Mouse (Mus musculus) fibroblast of lung, adult 2 months (primary cell): ENCODE results near the gene Efcab12.

Experiments used
- DNase-seq: peaks from one replicate; pipeline ENCODE4 v3.0.0-alpha.2; 2011; ENCODE audit warnings: low read depth

The Efcab12 gene

GRCm38 (mm10) chr6:115791842-115792686 is 46.1 kb downstream of the Efcab12 start:
- DNase-seq: no peak

DNA sequence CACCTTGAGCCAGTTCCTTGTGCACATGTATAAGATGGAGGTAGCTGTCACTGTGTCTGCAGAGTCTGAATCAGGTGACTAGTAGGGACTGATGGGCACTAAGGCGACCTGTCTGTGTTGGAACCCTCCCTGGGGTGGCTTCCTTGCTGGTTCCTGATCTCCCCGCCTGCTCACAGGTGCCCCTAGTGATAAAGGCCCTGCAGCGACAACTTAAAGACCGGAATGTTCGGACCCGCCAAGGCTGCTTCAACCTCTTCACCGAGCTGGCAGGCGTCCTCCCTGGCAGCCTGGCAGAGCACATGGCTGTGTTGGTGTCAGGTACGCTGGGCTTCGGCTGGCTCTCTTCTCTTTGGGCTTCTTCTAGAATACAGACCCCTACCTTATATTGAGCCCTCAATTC is 47.2 kb downstream of the Efcab12 start:
- DNase-seq: no peak

DNA sequence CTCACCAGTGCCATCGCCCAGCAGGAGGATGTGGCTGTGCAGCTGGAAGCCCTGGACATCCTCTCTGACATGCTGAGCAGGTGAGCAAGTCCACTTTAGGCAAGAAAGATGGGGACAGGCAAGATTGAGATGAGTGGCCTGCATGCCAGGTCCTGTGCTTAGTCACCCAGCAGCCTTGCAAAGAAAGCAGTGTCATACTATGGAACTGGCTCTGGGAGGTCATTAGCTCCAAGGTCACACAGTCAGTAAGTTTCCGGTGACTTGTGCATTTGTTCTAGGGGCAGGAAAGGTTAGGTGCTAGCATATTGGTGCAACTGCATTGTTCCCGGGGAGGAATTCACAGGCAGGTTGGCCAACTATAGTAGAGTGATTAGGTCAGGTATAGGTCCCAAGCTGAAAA is 55.4 kb downstream of the Efcab12 start:
- DNase-seq: no peak

- no peak for DNase-seq
Observed at GRCm38 (mm10) chr6:115776363-115776762, 61.8 kb downstream of the Efcab12 start.

GRCm38 (mm10) chr6:115775838-115776237 is 62.4 kb downstream of the Efcab12 start:
- no peak for DNase-seq

- DNase-seq: no peak
Observed at GRCm38 (mm10) chr6:115774501-115774921, 63.7 kb downstream of the Efcab12 start, which contains the start of gene Cand2. Gene Cand2, plus strand, starts transcription at chr6:115774538.

- no peak for DNase-seq
Observed at GRCm38 (mm10) chr6:115773966-115774413, 64.2 kb downstream of the Efcab12 start.

GRCm38 (mm10) chr6:115772604-115773003 is 65.6 kb downstream of the Efcab12 start:
- DNase-seq: no peak

GRCm38 (mm10) chr6:115772201-115772600 is 66.0 kb downstream of the Efcab12 start:
- DNase-seq: no peak

DNA sequence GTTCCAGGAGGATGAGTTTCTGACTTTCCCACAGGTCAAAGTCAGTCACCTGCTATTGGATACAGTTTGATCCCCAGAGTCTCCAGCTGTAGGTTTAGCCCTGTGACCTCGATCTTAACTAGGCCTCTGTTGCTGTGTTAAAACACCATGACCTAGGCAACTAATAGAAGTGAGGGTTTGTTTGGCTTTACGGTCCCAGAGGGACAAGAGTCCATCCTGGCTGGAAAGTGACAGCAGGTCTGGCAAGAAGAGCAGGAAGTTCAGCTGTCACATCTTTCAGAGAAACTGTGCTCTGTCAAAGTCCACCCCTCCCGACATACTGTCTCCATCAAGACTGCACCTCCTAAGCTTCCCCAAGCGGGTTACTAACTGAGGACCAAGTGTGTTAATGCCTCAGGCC is 67.4 kb downstream of the Efcab12 start:
- no peak for DNase-seq

DNA sequence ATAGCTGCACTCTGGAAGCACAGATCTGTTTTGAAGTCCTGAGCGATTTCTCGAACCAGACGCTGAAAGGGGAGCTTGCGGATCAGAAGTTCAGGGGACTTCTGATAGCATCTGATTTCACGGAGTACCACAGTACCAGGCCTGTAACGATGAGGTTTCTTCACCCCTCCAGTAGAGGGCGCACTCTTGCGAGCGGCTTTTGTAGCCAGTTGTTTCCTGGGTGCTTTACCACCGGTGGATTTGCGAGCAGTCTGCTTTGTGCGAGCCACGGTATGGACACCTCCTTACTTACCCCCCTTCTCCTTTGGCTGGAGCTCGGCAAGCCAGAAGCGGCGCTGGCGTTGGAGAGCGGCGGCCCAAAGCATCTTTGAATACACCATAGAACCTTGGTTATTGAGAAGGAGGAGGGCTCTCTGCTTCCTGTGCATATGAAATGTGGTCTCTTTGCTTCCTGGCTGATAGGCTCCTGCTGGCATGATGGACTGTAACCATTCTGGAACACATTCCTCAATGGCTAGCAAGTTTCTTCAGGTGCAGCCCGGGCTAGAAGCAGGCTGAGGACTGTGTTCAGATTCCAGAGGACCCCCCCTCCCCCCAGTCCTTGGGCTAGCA is 68.0 kb downstream of the Efcab12 start:
- no peak for DNase-seq

- no peak for DNase-seq
Observed at GRCm38 (mm10) chr6:115768207-115768606, 70.0 kb downstream of the Efcab12 start.

DNA sequence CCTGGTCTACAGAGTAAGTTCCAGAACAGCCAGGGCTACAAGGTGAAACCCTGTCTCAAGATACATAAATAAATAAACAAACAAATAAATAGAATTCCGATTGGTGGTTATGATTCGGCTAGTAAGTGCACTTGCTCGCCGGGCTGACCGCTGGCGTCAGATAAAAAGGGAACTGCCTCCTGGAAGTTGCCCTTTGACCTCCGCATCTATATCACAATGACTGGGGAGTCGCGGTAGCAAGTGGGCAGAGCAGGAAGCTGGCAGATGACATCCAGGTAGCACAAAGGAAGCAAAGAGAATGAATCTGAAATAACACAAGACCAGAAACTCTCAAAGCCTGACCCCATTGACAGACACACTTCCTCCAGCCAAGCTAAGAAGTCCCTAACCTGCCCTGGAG is 70.9 kb downstream of the Efcab12 start:
- DNase-seq: no peak

DNA sequence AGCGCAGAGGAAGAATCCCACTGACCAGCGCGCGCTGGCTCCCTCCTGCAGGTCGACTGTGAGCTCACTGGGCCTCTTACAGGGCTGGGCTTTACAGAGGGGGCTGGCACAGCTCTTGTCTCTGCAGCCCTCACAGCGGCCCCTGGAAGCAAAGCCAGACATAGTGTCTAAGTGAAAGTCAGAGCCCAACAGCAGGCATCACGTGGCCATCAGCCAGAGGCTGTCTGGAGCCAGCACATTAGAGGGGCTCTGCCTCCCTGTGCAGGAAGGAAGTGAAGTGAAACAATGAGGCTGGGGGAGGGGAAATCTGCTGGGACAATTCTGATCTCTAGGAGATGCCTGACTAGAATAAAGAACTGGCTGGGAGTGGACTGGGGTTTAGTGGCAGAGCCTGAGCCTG is 74.0 kb downstream of the Efcab12 start:
- DNase-seq: no peak

DNA sequence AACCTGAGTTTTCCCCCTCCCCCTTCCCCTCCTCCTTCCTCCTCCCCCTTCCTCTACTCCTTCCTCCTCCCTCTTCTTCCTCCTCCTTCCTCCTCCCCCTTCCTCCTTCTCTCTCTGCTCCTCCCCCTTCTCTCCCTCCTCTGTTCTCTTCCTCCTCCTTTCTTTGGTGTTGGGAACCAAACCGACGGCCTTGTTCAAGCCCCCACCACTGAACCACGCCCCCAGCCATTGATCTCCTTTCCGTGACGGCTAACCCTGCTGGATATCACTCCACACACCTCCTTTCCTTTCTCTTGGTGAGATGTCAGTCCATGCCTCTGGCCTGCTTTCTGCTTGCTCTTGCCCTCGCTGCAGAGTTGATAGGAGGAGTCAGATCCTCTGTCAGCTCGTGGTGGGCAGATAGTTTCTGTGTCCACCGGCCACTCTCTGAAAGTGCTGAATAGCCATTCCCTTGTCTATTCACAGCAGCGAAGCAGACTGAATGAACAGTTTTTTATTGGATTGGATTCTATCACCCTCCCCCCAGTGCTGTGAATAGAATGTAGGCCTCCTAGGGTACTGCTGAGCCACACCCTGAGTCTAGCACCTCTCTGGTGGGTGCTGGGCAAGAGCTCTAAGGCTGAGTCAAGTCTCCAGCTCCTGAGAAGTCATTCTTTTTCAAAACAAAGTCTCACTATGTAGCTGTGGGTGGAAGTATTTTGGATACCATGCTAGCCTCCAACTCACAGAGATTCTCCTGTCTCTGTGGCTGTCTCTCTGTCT is 76.0 kb downstream of the Efcab12 start, which contains the start of gene Tmem40:
Tmem40 (minus strand) TSS at position 416 of the 762 bp plus-strand sequence.
- no peak for DNase-seq

DNA sequence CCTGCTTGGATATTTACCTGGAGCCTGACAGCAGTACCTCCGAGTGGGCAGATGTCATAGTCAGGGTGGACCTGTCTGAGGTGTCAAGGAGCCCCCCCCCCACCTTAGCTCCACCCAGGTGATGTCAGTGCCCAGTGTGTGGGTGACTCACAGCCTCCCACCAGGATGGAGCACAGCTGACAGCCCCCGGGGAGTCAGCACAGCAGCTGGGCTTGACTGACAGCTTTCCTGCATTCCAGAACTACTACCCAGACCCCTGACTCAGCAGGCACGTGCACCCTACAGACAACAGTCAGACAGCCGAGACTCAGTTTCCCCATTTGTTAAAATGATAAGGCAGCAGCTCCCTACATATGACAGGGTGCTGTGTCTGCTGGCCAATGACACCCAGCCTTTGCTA is 77.2 kb downstream of the Efcab12 start:
- DNase-seq: no peak
